Mouse (Mus musculus): ENCODE measurements around the gene Usp3.

DNA sequence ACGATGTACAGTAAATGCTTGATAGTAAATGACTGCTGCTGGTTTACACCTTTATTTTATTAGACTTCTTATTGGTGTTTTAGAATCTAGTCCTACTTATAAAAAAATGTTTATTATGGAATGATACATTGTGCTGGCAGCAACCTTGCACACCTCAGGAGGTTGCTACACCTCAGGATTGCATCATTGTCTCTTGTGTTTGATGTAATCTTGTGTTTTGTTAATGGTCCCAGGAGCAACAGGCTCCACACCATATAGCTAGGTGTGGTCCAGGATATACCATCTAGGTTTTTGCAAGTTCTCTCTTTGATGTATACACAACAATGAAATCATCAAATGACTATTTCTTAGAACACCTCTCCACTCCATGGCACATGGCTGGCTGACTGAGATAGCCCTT lies 11.0 kb upstream of the Usp3 start:
- TF ChIP-seq CTCF (IDR thresholded peaks at IDR 0.05; ENCODE audit: low read depth) (no peak), EP300 (IDR thresholded peaks at IDR 0.05; ENCODE audit: low read depth) (no peak)
